Mouse (Mus musculus): Measurements from ENCODE around the gene Arhgap23.

Arhgap23 gene

DNA sequence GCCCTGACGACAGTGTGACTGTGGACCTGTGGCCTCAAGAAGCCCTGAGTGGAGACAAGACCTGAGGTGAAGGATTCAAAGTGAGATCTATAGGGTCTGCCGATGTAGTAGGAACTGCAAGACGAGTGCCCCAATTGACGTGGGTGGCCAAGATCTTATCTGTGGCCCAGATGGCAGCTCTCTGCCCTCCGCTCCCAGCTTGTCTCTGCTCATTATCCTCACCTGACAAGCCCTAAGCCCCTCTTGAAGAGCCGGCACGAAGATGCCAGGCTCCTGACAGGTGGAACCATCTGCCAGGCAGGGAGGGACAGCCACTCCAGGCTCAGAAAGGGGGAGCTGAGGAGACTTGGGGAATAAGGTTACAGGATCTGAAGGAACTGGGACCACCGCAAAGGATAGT is 117.0 kb downstream of the Arhgap23 start:
- 39% methylated on average over 8 of the region's 8 CpGs for WGBS

DNA sequence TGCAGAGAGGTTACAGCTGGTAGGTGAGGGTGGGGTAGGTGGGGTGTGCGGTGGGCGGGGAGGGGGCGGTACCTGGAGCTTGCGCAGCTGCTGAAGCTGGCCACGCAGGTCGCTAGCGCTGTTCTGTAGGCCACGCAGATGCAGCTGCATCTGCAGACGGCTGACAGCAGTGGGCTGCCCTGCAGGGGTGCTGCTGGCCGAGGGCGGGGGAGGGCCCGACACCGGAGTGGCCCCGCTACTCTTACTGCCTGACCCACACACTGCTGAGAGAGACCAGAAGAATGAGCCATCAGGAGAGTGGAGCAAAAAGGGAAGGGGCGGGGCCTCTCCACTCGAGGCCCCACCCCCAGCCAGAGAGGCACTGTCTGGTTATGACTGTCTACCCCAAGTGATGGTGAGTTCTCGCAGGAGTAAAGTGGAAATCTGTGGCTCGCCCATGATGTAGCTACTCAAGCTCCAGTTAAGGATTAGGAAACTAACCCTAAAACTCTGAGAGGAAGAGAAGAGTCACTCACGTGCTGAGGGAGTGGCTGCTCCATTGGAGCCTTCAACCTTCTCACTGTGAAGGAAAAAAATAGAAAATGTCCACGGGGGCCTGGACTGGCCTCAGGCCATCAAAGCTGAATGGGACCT is 117.7 kb downstream of the Arhgap23 start:
- 27% methylated on average over 20 of the region's 20 CpGs for WGBS

DNA sequence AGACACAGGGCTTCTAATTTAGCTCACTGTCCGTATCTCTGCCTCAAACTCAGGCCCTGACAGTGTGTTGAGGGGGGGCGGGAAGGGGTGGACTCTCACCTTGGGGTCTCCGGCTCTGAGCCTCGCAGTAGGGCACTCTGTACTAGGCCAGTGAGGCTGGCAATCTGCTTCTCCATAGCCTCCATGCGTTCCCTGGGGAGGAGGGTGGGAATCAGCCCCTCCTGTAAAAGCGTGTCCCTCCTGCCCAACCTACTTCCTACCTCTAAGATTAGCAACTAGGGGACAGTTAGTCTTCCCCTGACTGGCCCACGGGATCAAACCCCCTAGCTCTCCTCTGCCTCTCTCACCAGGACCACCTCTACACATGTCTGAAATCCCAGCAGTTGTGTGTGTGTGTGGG is 118.3 kb downstream of the Arhgap23 start:
- WGBS = 53% methylated on average over 7 of the region's 7 CpGs

DNA sequence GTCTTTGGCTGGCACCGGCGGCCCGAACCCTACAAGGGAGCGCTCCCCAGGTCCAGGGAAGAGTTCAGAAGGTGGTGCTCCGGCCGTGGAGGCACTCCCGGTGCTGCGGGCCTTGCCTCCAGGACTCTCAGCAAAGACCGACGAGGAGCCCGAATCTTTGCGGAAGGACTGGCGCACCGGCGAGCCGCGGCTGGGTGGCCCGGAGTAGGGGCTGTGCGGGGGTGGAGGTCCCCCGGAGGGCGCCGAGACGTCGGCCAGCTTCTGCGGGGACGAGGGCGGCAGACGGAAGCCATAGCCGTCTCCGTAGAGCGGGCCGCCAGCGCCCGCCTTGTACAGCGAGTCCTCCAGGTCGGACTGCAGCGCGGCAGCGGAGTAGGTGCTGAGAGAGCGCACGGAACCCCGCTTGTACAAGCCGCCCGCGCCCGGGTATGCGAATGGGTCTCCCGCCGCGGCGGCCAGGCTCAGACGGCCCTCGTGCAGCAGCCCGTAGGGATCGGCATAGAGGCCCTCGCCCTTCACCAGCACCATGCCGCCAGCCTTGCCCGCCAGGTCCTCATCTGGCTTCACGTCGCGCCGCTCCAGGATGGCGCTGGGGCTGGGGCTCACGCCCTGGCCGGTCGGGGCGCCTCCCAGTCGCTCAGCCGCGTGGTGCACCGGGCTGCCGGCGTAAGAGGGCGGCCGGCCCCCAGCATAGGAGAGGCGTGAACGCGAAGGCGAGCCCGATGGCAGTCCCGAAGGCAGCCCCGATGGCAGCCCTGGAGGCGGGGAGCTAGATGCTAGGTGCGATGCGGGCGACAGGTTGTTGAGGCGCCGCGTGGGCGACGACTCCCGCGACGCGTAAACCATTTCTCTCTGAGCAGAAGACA is 119.3 kb downstream of the Arhgap23 start:
- 26% methylated on average over 95 of the region's 95 CpGs for WGBS

DNA sequence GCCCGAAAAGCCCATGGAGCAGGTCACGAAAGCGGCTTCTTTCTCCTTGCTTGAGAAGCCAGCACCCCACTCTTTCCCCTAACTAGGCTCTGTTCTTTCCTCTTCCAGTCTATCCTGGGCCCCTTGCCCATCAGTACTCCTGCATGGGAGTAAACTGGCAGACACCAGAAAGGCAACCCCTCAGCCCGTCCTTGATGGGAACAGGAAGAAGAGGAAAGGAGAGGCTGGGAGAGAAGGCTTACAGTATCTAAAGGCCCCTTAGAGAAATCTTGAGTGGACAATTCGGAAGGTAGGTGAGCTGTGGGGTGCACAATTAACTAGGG is 119.9 kb downstream of the Arhgap23 start:
- WGBS = 46% methylated on average over 5 of the region's 5 CpGs

DNA sequence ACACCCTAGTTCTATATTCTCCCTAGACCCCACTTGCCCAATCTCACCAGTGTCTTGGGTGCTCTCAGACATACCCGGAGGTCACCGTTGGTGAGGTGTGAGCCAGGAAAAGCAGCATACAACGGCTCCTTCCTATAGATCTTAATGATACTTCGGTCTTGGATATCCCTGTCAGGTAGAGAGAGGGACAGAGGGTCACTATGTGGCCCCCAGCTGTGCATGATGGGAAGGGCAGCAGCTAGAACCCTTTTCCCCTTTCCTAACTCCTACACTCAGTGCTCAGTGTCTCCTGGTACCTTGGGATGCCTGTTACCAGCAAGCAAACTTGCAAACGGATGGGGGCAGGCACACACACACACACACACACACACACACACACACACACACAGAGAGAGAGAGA is 120.3 kb downstream of the Arhgap23 start:
- 59% methylated on average over 5 of the region's 5 CpGs for WGBS

DNA sequence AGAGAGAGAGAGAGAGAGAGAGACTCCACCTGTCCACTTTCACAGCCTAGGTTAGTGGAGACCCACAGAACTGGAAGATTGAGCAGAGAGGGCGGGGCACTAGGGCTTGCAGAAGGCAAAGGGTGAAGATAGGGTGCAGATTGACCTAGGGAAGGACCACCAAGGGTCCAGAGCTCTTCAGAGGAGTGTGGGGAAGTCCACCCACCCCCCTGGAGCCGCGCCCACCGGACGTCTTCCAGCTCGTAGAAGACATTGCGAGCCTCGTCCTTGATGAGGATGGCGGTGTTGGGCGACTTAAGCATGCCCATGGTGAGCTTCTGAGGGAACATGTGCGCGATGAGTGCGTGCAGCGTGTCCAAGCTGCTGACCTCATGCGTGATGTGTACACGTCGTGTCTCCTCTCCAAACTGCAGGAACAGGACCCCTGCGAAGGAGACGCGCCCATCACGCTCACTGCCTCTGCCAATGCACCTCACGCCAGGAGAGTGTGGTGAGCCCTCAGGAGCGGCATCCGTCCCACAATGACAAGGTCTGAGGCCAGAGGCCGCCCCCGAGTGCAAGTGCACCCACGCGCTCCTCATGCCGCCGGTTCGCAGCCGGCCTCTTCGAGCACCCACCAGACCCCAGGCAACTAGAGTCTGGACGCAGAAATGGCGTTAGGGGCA is 120.9 kb downstream of the Arhgap23 start:
- 37% methylated on average over 35 of the region's 35 CpGs for WGBS

- 11% methylated on average over 36 of the region's 36 CpGs for WGBS
Measured at GRCm38 (mm10) chr11:97536835-97537579, 121.7 kb downstream of the Arhgap23 start.

GRCm38 (mm10) chr11:97537580-97538089 is 122.3 kb downstream of the Arhgap23 start:
- WGBS = 46% methylated on average over 12 of the region's 12 CpGs

DNA sequence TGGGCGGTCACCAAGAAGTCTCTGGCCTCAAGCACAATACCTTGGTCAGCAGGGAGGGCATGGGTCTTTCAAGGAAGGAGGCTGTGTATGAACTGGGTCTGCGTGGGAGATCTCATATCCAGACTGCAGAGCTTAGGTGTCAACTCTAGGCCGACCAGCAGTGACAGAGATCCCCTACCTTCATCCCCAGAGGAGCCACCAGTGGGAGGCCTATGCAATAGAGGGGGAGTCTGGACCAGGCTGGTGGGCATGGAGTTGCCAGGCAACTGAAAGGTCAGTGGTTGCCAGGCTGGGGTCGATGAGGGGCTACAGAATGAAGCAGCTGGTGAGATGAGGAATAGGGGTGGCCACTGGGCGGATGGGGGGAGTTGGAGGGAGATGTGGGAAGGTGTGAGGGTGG is 124.3 kb downstream of the Arhgap23 start:
- WGBS = 62% methylated on average over 5 of the region's 5 CpGs

GRCm38 (mm10) chr11:97540136-97540535 is 124.8 kb downstream of the Arhgap23 start:
- WGBS = 32% methylated on average over 3 of the region's 3 CpGs

DNA sequence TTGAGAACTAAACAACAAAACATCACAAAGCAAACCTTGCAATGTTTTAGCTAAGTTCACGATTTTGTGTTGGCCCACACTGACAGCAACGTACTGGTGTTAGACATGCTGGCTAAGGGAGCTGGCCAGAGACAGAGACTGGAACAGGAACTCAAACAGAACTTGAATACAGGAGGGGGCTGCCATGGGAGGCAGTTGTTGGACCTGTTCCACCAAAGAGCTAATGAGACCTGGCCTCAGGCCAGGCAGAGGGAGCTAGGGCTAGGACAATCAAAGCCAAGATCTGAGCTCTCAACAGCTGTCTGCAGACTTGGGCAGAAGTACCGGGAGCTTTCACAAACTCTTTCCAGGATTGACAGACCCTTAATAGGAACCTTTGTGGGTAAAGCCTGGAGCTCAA is 125.3 kb downstream of the Arhgap23 start:
- WGBS = 20% methylated on average over 3 of the region's 3 CpGs

DNA sequence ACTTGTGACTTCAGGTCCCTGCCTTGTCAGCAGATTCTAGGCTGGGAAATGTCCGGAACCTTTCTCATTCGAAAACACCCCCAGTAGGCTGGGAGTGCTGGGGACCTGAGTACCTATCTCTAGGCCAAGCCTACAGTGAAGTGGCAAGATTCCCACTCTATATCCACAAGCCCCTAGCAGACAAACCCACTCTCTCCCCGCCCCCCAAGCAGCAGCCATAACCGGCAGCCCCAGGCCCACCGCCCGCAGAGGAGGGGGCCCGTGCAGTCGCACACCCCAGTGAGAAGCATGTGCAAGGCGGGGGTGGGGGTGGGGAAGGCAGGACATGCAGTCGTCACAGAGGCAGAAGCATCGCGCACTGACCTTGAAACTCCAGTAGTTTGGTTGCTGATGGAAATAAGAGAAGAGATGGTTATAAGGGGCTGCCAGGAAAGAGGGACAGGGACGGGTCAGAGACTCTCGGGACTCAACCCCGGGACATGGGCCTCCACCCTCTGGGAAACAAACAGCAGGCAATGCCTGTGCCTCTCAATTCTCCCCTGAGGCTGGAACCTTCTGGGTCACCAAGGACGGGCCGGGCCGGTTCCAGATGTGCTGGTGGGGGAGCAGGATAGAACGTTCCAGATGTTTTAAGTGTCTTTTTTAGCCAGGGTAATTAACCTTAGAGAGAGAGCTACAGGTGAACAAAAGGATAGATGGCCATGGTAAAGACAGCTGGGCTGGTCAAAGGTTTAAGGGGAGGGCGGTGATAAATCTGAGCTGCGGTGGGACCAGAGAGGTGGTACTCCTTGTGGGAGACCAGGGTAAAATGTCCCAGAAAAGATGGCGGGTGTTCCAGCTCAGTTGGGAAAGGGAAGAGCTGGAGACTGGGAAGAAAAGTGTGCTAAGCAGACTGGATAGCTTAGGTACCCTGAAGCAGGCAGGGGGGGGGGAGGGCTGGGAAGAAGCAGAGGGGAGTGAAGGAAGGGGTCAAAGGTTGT is 127.1 kb downstream of the Arhgap23 start:
- 75% methylated on average over 22 of the region's 22 CpGs for WGBS

GRCm38 (mm10) chr11:97543181-97543733 is 127.9 kb downstream of the Arhgap23 start:
- WGBS = 29% methylated on average over 12 of the region's 12 CpGs

GRCm38 (mm10) chr11:97543883-97544282 is 128.6 kb downstream of the Arhgap23 start:
- WGBS = 51% methylated on average over 9 of the region's 9 CpGs

- WGBS = 7% methylated on average over 26 of the region's 26 CpGs
Measured at GRCm38 (mm10) chr11:97545808-97546560, 130.7 kb downstream of the Arhgap23 start.

DNA sequence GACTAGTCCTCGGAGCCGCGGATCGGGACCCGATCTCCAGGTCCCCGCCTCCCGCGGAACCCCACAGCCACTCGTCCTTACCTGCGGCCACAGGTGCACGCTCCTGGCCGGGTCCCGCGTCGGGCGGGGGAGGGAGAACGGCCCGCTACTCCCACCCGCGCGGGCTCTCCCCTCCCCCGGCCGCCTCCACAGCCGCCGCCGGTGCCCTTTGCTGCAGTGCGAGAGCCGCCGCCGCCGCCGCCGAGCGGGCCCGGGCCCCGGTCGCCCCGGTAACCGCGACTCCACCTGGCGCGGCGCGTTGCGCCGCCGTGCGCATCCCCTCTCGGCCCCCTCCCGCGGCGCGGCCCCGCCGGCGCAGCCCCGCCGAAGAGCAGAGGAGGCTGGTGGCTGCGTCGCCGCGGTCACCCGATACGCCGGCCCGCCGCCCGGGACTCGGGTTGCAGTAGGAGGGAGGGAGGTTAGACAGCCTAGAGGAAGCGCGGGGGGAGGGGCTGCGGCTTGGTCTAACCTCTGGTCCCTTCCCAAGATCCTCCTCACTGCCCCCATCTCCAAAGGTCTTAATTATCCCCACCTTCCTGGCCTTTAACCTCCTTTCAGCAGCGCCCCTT is 131.6 kb downstream of the Arhgap23 start:
- 1% methylated on average over 73 of the region's 73 CpGs for WGBS

DNA sequence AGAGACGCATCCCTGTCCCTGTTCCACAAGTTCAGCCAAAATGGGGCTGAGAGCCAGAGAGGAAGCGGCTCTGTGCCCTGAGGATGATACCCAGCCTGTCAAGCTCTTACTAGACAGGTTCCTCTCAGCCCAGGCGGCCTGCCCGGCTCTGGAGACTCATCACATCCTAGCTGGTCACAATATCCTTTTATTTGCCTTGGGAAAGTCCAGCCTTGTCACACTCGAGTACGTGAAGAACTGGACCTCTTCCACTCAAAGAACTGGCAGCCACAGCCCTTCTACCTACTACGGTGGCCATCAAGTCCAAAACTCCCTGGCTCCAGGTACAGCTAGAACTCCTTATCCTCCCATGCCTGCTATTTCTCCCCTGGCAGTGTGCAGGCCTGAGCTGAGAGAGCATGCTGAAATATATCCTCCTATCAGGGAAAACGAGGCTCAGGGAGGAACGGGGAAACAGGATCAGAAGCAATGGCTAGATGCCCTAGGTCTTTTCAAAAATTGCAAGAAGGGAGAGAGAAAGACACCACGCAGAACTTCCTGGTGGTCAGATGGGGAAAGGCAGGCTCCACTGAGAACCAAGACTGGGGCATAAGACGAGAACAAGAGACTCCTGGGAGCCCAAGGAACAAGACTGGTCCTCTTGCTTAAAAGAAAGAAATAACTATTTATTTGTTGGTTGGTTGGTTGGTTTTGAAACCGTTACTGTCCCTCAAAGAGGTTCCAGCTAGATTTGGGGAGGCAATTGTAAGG is 132.8 kb downstream of the Arhgap23 start:
- WGBS = 42% methylated on average over 12 of the region's 12 CpGs
